21 mouse cellular contexts compared by ENCODE assay signal in the genomic region with DNA sequence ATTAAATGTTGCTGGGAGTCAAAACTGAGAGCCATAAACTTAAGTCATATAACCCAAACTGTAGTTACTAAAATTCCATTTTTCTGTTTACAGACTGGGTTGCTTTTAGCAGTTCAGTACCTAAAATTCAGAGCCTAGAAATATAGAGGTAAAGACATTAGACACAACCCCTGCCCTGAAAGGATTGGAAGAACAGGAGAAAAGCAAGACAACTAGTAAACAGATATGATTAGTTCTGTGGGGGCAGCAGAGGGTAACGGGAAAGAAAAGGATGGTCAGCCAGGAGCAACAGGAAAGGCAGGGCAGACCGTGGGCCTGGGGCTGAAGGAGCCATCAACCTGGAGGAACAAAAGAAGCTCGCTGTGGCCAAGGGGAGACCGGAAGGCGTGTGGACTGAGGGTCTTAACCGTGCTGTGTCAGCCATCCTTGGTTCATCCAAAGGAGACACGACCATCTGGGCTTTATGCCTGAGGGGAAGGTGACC.
"Had no signal": no experiment of that assay in that cellular context is flagged by ENCODE, and none has a peak within 500 bp of the region (broad histone marks: within the 10 kb centered on the region; RNA-seq: fewer than 3 reads in every experiment).

No protein-coding gene starts in this region.

- H3K9ac ChIP-seq: heart, embryonic 12.5 days; hindbrain, embryonic 12.5 days; hindbrain, embryonic 14.5 days; intestine, embryonic 15.5 days; kidney, embryonic 15.5 days; limb, embryonic 13.5 days; limb, embryonic 15.5 days; liver, embryonic 12.5 days; liver, embryonic 14.5 days had no signal

- DNase-seq: gastrocnemius, postnatal 14 days; heart, postnatal 10 days; heart, postnatal 4 days; kidney, adult 18-20 months; kidney, adult 9 months; kidney, postnatal 14 days had no signal

- ATAC-seq: hindbrain, embryonic 16.5 days; liver, embryonic 12.5 days had no signal

- H3K4me3 ChIP-seq: heart, embryonic 10.5 days; heart, embryonic 12.5 days; hindbrain, embryonic 10.5 days; hindbrain, embryonic 12.5 days; intestine, embryonic 15.5 days; kidney, embryonic 15.5 days; layer of hippocampus, adult 2 months; left cerebral cortex, adult 2 months; limb, embryonic 13.5 days; limb, embryonic 15.5 days; liver, embryonic 12.5 days had no signal

- H3K36me3 ChIP-seq: heart, embryonic 10.5 days; heart, embryonic 12.5 days; hindbrain, embryonic 10.5 days; hindbrain, embryonic 12.5 days; intestine, embryonic 15.5 days; kidney, embryonic 15.5 days; limb, embryonic 13.5 days; limb, embryonic 15.5 days; liver, embryonic 12.5 days had no signal

- H3K27me3 ChIP-seq: heart, embryonic 12.5 days; intestine, embryonic 15.5 days; kidney, embryonic 15.5 days; limb, embryonic 13.5 days; limb, embryonic 15.5 days; liver, embryonic 12.5 days had no signal

- H3K4me1 ChIP-seq: hindbrain, embryonic 12.5 days had no signal

- H3K27ac ChIP-seq: heart, embryonic 10.5 days; hindbrain, embryonic 10.5 days; hindbrain, embryonic 12.5 days; hindbrain, embryonic 14.5 days; kidney, embryonic 15.5 days; kidney, postnatal 0 days; layer of hippocampus, adult 2 months; left cerebral cortex, adult 2 months; limb, embryonic 13.5 days; limb, embryonic 15.5 days; liver, embryonic 12.5 days; liver, embryonic 14.5 days had no signal
